Mouse (Mus musculus): ENCODE measurements at regions not wholly inside any gene's neighbourhood (a gene's known extent, or its start where the extent isn't known, plus 50 kb on each side); places are given as distances from the start of the nearest gene placed in this dataset.

DNA sequence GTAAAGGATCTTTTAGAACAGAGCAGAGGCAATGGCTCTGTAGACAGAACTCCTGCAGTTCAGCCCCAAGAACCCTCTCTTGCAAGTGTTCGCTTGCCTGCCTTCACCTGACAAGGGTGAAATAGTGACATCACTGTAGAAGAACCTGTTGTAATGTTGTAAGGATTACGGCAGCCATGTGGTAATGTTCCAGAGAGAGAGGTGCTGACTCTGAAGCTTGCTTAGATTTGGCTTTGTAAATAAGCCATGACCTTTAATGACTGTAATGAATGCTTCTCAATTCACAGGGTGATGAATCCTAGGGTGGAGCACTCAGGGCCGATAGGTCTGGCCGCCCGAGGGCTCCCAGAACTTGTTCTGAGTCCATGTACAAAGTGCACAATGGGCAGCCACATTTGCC lies 230.2 kb downstream of the Irx1 start:
- ChIA-PET POLR2A (no interaction called here), CTCF (no interaction called here)
- no peaks in the 10 kb centered on the region for H3K27me3 ChIP-seq
- DNase-seq (ENCODE audit: low read depth, low spot score) (no peak), ATAC-seq (no peak)
- no peak for TF ChIP-seq CTCF (IDR thresholded peaks at IDR 0.05)
- in situ Hi-C loops (cut with MboI; ENCODE audit: low pct_unique_long_range_greater_than_20kb), result no loop called here

DNA sequence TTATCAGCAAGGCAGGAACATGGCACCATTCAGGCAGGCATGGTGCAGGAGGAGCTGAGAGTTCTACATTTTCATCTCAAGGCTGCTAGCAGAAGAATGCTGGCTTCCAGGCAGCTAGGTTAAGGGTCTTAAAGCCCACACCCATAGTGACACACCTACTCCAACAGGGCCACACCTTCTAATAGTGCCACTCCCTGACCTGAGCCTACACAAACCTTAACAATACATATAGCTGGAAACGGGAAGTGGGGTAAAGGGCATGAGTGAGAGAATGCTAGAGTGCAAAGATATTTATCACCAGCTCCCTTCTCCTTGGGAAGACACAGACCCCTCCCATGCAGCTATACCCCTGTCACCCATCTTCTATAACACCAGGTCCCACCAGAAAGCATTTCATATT lies 230.6 kb downstream of the Irx1 start:
- in situ Hi-C loops (cut with MboI; ENCODE audit: low pct_unique_long_range_greater_than_20kb), result no loop called here
- H3K27me3 ChIP-seq, result no peaks in the 10 kb centered on the region
- DNase-seq (ENCODE audit: low read depth, low spot score), result no peak
- ChIA-PET POLR2A (no interaction called here), CTCF (no interaction called here)
- no peak for TF ChIP-seq CTCF (IDR thresholded peaks at IDR 0.05)
- no peak for ATAC-seq

DNA sequence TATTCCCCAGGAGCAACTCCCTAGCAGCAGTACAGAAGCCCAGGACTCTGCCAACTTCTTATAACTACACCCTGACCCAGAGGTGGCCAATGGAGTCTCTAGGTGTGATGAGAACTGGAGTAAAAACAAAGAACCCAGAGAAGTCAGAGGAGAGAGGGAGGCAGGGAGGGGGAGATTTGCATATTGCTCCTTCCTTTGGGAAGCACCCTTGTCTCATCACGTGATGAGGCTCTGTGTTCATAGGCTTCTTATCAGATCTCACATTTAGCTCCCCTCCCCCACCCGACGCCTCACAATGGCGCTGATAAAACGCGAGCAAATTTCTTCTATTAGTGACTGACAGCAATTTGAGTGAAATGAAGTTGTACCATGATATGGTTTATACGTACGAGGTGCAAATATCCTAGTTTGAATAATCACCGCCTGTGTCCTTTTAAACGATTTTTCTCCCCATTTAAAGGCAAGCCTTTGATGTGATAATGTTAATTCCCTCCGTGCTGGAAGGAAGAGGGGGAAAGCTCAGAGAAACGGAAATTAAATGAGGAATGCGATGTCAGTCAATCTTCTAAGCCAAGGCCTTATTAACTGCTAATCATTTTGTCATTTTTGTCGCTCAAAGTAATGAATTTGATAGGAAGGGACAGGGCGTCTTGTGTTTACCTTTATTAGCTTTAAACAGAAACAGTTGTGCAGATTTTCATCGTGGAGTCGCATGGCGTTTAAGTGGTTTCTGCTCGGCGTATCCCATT lies 273.3 kb downstream of the Irx1 start:
- in situ Hi-C loops (cut with MboI; ENCODE audit: low pct_unique_long_range_greater_than_20kb), result no loop called here
- ChIA-PET POLR2A (no interaction called here), CTCF (interaction anchor here (1.0 kb wide), 1 partner anchor 28 kb away, joined by 3 read pairs; no protein-coding TSS in a partner anchor)
- no peak for ATAC-seq
- TF ChIP-seq CTCF (IDR thresholded peaks at IDR 0.05), result no peak
- peaks cover 4% of the 10 kb centered on the region for H3K27me3 ChIP-seq
- no peak for DNase-seq (ENCODE audit: low read depth, low spot score)

DNA sequence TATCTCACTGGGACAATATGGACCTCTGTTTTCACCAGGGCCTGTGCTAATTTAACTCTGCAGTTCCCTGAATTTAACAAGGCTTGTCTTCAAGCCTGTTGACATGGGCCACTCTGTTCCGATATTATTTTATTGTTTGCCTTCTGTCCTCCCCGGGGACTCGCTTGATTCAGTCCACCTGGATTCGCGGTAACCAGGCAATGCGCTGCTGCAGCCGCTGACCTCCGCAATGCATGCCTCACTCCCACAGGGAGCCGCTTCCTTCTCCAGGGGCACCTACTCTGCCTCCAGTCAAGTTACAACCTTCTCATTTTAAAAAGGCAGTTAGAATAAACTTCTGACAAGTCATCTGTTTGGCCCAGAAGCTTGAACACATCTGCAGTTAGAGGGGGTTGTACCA lies 274.3 kb downstream of the Irx1 start:
- no peak for ATAC-seq
- in situ Hi-C loops (cut with MboI; ENCODE audit: low pct_unique_long_range_greater_than_20kb), result no loop called here
- ChIA-PET POLR2A (no interaction called here), CTCF (no interaction called here)
- no peak for DNase-seq (ENCODE audit: low read depth, low spot score)
- no peak for TF ChIP-seq CTCF (IDR thresholded peaks at IDR 0.05)
- peaks cover 3% of the 10 kb centered on the region for H3K27me3 ChIP-seq

DNA sequence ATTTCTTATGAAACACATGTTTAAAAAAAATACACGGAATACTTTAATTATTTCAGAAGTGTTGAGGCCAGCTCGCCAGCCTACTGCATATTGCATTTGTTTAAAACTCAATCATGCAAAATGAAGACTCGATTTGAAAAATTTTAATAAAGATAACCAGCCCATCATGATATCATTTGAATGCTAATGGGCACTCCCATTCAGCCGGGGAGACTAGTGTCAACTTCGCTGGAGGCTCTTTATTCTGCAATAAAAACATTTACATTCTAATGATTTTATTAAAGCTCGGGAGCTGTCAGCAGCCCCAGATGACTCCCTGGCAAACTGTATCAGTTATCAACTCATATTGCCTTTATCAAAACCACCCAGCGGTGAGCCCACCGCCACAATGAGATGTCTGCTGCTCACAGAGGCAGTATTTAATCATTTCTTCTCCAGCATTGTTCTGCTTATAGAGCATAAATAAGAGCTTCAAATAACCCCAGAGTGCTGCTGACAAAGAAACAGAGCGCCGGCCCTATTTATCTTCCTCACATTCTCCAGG lies 287.4 kb downstream of the Irx1 start:
- no peak for TF ChIP-seq CTCF (IDR thresholded peaks at IDR 0.05)

DNA sequence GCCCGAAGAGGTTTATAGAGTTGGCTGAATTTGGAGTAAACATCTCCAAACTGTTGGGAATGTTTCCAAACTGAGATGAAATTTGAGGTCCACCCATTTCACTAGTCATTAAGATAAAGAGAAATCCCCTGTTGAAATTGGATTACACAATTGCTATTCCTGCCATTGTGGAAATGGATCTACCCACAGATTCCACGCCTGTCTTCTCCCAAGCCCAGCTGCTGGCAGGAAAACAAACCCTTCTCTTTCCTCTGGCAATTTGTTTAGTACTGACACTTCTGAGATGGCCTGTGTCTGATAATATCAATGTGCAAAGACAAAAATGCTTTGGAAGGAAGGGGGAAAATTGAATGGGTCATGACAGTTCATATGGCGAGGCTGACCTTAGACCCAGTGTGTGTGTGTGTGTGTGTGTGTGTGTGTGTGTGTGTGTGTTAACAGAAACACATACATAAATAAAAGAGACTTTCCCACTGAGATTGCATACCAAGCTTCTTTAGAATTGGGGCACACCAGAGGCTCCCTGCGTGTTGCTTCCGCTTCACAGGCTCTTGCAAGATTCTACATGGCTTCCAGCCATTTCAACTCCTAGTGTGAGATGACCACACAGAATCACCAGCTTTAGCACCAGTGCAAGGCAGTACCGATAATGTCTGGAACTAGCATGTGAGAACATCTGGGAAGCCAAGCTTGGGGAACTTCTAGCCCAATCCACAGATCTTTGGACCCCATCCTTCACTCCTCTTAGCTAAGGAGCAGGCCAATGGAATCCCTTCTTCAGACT lies 293.4 kb downstream of the Irx1 start:
- H3K27me3 ChIP-seq, result peaks cover 10% of the 10 kb centered on the region
- no peak for ATAC-seq
- DNase-seq (ENCODE audit: low read depth, low spot score), result no peak
- POLR2A ChIA-PET, result no interaction called here
- in situ Hi-C loops (cut with MboI; ENCODE audit: low pct_unique_long_range_greater_than_20kb), result no loop called here
- no peak for TF ChIP-seq CTCF (IDR thresholded peaks at IDR 0.05)
- CTCF ChIA-PET, result no interaction called here

More for the DNA sequence above, 287.4 kb downstream of the Irx1 start:
- CTCF ChIA-PET, result interaction anchor here (0.7 to 1.1 kb wide), 3 partner anchors 9 to 11 kb away, joined by 3 read pairs; no protein-coding TSS in a partner anchor
- in situ Hi-C loops (cut with MboI; ENCODE audit: low pct_unique_long_range_greater_than_20kb), result no loop called here
- no peak for DNase-seq (ENCODE audit: low read depth, low spot score)
- peaks cover 14% of the 10 kb centered on the region for H3K27me3 ChIP-seq
- ATAC-seq, result no peak
- POLR2A ChIA-PET, result no interaction called here

DNA sequence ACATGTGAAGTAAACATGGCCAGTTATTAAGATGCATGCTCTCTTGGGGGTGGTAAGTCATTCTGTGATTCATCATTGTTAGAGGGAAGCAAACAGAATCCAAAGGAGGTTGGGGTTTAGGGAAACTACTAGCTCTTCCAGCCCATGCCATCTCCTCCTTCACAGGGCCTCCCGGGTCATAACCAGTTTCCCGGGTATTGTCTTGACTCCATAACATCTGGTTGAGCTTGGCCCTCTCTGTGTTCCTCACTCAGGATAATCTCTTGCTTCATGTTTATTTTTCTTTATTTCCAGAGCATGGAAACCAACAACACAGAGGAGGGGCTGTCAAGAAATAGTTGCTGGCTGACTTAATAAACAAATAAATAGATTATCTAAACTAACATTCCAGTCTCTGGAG lies 295.3 kb downstream of the Irx1 start:
- TF ChIP-seq CTCF (IDR thresholded peaks at IDR 0.05), result no peak
- ChIA-PET POLR2A (interaction anchor here (0.6 kb wide), 1 partner anchor 18 kb away, joined by 3 read pairs; no protein-coding TSS in a partner anchor), CTCF (no interaction called here)
- in situ Hi-C loops (cut with MboI; ENCODE audit: low pct_unique_long_range_greater_than_20kb), result no loop called here
- DNase-seq (ENCODE audit: low read depth, low spot score) (no peak), ATAC-seq (no peak)
- no peaks in the 10 kb centered on the region for H3K27me3 ChIP-seq

DNA sequence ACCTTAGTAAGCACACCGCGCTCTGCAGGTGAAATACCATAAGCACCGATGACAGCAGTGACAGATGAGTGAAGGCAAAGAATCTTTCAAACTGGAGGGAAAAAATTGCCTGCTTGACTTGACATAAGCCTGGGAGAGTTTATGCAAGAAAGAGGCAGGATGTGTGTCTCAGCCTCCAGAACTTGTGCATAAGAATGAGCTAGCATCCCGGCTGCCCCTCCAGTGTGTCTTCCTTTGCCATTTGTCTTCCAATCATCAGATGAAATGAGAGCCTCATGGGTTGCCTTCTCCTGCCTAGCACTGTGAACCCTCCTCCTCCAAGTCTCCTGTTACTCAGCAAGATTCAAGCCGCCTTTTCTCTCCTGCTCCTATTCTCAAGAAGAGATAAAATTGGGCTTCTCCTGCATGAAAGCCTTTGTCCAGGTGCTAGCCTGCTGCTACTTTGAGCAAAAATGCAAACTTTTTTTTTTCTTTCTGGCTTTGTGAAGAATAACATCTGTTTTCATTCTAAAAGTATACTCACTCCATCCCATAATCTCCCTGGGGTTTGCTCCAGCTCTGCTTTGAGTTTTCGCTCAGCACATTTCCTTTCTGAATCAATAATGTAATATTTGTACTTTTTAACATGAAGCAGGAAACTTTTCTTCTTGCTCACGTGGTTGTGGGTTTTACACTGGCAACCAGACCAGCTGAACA lies 298.2 kb downstream of the Irx1 start:
- H3K27me3 ChIP-seq, result no peaks in the 10 kb centered on the region
- CTCF ChIA-PET, result no interaction called here
- no peak for TF ChIP-seq CTCF (IDR thresholded peaks at IDR 0.05)
- no peak for DNase-seq (ENCODE audit: low read depth, low spot score)
- in situ Hi-C loops (cut with MboI; ENCODE audit: low pct_unique_long_range_greater_than_20kb), result no loop called here
- POLR2A ChIA-PET, result no interaction called here
- no peak for ATAC-seq

DNA sequence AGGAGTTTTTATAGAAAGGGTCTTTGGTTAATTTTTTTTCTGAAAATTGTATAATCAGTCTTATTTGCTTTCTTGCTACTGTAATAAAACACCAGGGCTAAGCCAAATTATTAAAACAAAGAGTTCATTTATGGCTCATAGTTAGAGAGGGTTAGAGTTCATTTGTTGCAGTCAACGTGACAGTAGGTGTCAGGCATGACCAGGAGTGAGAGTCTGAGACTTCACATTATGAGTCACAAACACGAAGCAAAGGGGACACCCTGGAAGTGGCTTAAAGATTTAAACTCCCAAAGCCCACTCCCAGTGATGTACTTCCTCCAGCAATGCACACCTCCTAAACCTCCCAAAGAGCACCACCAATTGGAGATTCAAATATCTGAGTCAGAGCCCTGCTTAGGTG lies 305.6 kb downstream of the Irx1 start:
- TF ChIP-seq CTCF (IDR thresholded peaks at IDR 0.05), result no peak

DNA sequence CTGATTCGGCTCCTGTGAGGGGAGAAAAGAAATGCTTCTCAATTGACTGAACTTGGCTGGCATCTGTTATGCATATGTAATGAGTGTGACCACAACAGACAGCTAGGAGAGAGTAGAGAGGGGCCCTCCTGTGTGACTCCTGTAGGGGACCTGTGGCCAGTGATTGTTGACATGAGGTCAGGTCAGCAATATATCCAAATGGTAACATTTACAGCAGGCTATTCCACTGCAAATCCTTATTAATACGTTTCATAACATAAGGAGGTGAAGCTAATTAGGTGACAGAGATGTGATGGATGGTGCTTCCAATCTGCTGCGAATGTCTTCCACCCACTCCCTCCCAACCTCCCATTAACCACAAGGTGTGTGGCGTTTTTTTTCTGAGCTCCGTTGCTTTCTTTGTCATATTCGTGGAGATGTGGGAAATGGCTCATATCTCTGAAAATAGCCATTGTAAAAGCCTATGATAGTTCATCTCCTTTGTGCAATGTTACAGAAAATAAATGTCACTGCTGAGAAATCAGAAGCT lies 309.5 kb downstream of the Irx1 start:
- POLR2A ChIA-PET, result no interaction called here
- no peak for TF ChIP-seq CTCF (IDR thresholded peaks at IDR 0.05)
- CTCF ChIA-PET, result no interaction called here
- DNase-seq (ENCODE audit: low read depth, low spot score) (no peak), ATAC-seq (no peak)
- in situ Hi-C loops (cut with MboI; ENCODE audit: low pct_unique_long_range_greater_than_20kb), result loop anchor here (5.0 to 10.0 kb wide), 5 partner anchors 189 to 973 kb away; partner anchors contain the start of gene Irx2
- H3K27me3 ChIP-seq, result no peaks in the 10 kb centered on the region

More for the DNA sequence above, 305.6 kb downstream of the Irx1 start:
- DNase-seq (ENCODE audit: low read depth, low spot score) (no peak), ATAC-seq (no peak)
- no peaks in the 10 kb centered on the region for H3K27me3 ChIP-seq
- CTCF ChIA-PET, result interaction anchor here (0.6 kb wide), 1 partner anchor 385 kb away, joined by 3 read pairs; no protein-coding TSS in a partner anchor
- POLR2A ChIA-PET, result no interaction called here
- in situ Hi-C loops (cut with MboI; ENCODE audit: low pct_unique_long_range_greater_than_20kb), result loop anchor here (5.0 to 10.0 kb wide), 3 partner anchors 193 to 406 kb away; no protein-coding TSS in a partner anchor

Measured in Patski (cell line).